Mouse (Mus musculus) embryonic fibroblast, embryonic 13.5 days (primary cell): Measurements from ENCODE around the gene Pes1. TPM values are rescaled to one million over a fixed set of nuclear protein-coding genes. Genes with fewer than 3 reads are reported as not detected.
"Not testable (repeated sequence)": the region's sequence is repeated elsewhere in the genome, so short reads cannot be mapped to it uniquely, and the experiment has no call there.

ENCODE experiments used
- H3K27ac ChIP-seq: 2 replicates; pipeline ENCODE4 v1.5.1; 2012; ENCODE audit warnings: low read length, control low read depth, inconsistent platforms; ENCODE audit not compliant: insufficient read depth
- H3K4me1 ChIP-seq: 2 replicates; pipeline ENCODE4 v1.6.1; 2011; ENCODE audit warnings: low read length; ENCODE audit not compliant: control insufficient read depth, insufficient read depth
- H3K4me3 ChIP-seq: 2 replicates; pipeline ENCODE4 v1.5.1; 2011; ENCODE audit warnings: mild to moderate bottlenecking, control low read depth, low read length; ENCODE audit not compliant: insufficient read depth
- CTCF ChIP-seq: IDR thresholded peaks from 2 replicates; pipeline ENCODE4 v1.5.1; 2011; ENCODE audit warnings: mild to moderate bottlenecking, control low read depth, low read length, moderate library complexity, borderline replicate concordance; ENCODE audit not compliant: insufficient read depth
- POLR2A ChIP-seq: IDR thresholded peaks from 2 replicates; pipeline ENCODE4 v1.6.1; 2011; ENCODE audit warnings: low read depth, mild to moderate bottlenecking, control low read depth, low read length, moderate library complexity
- polyA plus RNA-seq: library from polyadenylated mRNA; stranded (reverse); fragments of >200 nt; gene quantifications from 2 replicates; pipeline ENCODE4 v1.2.4, GENCODE M21; 2011; ENCODE audit warnings: low read depth; ENCODE audit not compliant: missing spikeins, insufficient read length

Gene Pes1
- polyA plus RNA-seq, 1 experiment, result 146 TPM

DNA sequence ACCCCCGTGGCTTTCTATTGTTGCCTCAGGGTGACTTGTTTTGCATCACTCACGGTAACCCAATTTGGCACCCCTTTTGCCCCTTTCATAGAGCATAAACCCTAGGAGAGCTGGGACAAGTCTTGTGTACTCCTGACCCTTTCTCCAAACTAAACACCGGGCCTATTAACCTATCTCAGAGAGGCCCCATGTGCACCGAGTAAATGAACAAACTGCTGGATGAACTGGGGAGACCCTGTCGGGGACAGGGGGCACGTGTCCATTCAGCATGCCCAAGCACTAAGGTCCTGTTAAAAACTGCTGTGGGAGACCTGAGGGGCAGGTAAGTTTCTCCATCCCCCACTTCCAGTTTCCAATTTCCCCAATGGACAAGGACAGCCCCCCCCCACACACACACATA is 32.8 kb upstream of the Pes1 start:
- Histone ChIP-seq H3K4me3 (peak overlapping the region; percentile 46), H3K27ac (no peak overlapping the region), H3K4me1 (peaks cover 2% of the 10 kb centered on the region; the same call in 1 of the 2 replicates)
- no peak for TF ChIP-seq CTCF
- no peak for TF ChIP-seq POLR2A

DNA sequence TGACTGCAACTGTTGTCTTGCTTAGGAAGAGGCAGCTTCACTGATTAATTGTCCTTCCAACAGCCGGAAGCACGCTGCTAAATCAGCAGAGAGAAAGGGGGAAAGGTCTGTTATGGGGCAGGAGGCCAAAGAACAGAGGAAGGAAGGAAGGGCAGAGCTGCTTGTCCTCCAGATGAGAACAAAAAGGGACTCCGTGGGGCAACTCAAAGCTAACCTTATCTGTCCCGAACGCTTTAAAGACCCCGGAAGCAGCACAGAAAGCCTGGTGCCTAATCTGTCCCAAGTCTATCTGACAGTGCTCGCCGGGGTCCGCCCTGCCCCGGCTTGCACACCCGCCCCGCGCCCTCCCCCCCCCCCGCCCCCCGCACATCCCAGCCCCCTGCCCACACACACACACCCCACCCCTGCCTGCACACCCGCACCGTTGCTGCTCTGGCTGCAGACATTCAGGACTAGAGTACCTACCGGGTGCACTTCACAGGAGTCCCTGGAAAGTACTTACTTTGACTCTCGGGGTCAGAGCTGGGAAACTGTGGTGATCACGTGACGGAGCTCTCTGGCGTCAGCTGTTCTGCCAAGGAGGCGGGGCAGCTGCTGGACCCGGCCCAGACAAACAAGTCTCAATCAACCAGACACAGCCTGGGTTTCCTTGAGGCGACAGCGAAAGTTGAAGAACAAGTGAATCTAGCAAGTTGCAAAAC is 32.1 kb upstream of the Pes1 start, which contains the start of gene Tcn2:
Gene Tcn2 (minus strand): TSS at position 649 of the 701 bp plus-strand sequence.
- Histone ChIP-seq H3K27ac (no peak within 1 kb of the TSS), H3K4me3 (peak within 1 kb of the TSS; percentile 46), H3K4me1 (peaks cover 2% of the 10 kb centered on the region; the same call in 1 of the 2 replicates)
- TF ChIP-seq POLR2A (peak; percentile 51; the same call in 1 of the 2 replicates), CTCF (no peak)

DNA sequence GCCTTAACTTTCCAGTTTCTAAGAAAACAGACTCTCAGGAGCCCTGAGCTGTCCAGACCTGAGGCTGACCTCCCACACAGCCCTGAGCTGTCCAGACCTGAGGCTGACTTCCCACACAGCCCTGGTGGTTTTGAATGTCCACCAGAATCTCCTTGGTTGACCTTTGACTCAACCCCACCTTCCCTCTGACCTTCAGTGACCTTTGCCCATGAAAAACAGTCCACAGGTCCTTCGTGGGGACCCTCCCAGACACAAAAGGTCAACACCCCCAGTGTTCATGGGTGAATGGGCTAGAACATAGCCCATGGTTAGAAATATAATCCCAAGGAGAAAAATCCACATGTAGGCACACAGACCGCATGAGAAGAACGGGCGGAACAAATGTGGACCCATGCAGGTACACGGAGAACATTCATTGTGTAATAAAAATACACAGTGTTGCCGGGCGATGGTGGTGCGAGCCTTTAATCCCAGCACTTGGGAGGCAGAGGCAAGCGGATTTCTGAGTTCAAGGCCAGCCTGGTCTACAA is 30.0 kb upstream of the Pes1 start:
- TF ChIP-seq POLR2A (no peak), CTCF (no peak)
- H3K27ac ChIP-seq, result no peak overlapping the region
- no peak overlapping the region for H3K4me3 ChIP-seq
- H3K4me1 ChIP-seq, result peaks cover 2% of the 10 kb centered on the region; the same call in 1 of the 2 replicates

DNA sequence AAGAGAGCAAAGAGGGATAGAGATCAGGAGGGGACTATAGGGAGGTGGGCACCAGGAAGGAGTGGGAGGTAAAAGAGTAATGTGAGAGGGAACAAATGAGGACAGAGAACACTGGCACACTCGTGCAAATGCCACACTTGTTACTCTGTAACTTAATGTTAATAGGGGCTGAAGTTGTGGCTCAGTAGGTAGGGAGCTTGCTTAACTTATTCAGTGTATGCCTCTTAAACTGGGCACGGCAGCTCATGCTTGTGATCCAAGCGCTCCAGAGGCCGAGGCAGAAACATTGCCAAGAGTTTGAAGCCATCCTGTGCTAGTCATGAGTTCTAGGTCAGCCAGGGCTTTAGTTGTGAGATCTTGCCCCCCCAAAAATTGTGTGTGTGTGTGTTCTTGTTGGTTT is 28.6 kb upstream of the Pes1 start:
- no peak overlapping the region for H3K4me3 ChIP-seq
- H3K27ac ChIP-seq, result no peak overlapping the region
- TF ChIP-seq CTCF (no peak), POLR2A (no peak)

DNA sequence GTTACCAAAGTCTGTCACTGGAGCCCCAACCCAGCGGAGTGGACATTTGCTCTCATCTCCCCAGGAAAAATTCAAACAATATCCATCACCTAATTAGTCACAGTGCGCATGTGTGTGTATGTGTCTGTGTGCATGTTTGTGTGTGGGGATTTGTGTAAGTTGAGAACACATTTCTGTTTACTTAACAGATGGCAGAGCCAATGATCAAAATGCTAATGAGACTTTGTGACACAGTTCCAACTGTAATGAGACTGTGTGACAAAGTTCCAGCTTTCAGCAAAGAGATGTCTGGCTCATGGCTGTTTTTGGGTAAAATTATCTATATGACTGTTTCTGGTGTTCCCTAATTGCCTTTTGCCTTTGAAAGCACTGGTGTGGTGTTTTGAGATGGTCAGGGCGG is 27.5 kb upstream of the Pes1 start:
- Histone ChIP-seq H3K4me3 (no peak overlapping the region), H3K4me1 (peaks cover 1% of the 10 kb centered on the region; the same call in 1 of the 2 replicates)
- TF ChIP-seq POLR2A (no peak), CTCF (no peak)

More for the DNA sequence above, 28.6 kb upstream of the Pes1 start:
- peaks cover 2% of the 10 kb centered on the region; the same call in 1 of the 2 replicates for H3K4me1 ChIP-seq

DNA sequence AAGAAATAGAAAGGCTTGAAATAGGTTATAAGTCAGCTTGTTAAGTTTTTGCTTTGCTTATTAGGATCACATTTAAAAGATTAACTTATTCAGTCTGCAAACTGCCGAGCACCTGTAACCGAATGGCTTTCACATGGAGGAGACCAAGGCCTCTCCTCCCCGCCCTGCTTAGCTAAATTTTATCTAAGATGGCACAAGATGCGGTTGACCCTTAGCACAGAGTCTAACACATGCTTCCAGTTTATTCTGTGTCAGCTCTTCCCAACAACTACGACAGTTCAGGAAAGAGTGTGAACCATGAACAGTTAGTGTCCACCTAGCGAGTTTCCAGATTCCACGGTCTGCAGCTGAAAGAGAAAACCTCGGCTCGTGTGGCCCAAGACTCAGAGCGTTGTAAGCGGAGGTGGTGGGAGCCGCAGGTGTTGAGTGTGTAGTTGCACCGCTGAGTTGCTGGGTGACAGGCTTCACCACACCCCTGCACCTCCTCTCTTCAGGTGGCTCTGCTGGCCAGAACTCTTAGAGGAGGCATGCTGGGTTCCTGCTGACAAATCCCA is 26.4 kb upstream of the Pes1 start:
- TF ChIP-seq POLR2A, result no peak
- TF ChIP-seq CTCF, result no peak

More for the DNA sequence above, 27.5 kb upstream of the Pes1 start:
- H3K27ac ChIP-seq, result no peak overlapping the region

DNA sequence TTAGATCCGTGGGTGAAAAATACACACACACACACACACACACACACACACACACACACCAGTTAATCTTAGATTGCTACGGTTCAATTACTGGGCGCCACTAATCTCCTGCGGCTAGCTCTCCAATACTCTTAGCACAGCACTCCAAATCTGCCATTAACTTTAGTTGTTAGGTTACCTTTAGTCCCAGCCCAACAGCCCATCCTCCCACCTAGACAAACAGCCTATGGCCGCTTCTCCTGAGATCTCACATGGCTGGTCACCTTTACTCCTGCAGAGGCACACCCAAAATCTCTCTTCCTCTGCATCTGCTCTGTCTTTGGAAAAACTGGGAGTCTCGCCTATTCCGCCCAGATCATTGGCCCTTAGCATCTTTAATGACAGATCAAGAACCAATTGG is 22.4 kb upstream of the Pes1 start:
- Histone ChIP-seq H3K27ac (no peak overlapping the region), H3K4me3 (no peak overlapping the region)
- no peak for TF ChIP-seq CTCF
- TF ChIP-seq POLR2A, result no peak

More for the DNA sequence above, 26.4 kb upstream of the Pes1 start:
- no peak overlapping the region for H3K4me3 ChIP-seq
- no peaks in the 10 kb centered on the region for H3K4me1 ChIP-seq
- no peak overlapping the region for H3K27ac ChIP-seq

DNA sequence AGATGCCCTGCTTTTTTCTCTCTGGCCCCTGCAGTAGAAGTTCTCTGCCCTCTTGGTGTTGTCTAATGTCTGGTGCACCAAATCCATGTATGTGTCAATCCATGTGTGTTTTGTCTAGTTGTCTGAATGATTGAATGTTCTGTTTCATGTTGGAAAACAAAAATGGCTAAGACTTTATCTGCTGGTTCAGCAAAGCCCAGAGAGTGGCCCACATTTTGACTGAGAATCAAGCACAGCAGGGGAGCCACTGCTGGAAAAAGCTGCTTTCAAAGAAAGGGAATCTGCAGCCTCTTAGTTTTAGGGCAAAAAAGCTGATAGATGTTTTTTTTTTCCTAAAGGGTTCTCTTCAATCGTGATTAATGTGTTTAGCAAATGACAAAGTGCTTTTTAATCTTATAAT is 17.4 kb upstream of the Pes1 start:
- no peak for TF ChIP-seq POLR2A
- no peak for TF ChIP-seq CTCF
- H3K4me3 ChIP-seq, result no peak overlapping the region
- no peak overlapping the region for H3K27ac ChIP-seq
- no peaks in the 10 kb centered on the region for H3K4me1 ChIP-seq

More for the DNA sequence above, 22.4 kb upstream of the Pes1 start:
- no peaks in the 10 kb centered on the region for H3K4me1 ChIP-seq

DNA sequence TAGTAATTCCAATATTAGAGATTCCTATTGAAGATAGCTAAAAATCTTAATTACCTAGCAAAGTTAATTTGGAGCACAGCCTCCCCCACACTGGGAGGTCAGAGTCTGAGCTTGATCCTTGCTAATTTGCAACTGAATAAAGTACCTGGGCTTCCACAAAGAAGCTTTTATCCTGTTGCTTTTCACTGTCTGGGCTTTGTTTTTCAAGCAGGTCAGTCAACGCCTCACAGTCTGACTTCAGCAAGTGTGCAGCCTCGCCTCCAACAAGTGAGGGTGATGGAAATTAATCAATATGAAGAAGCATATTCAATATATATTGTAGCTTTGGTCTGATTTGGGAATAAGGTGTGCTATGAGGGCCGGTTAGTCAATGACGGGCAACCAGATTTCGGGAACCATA is 8.9 kb upstream of the Pes1 start:
- not testable (repeated sequence) for H3K27ac ChIP-seq, H3K4me3 ChIP-seq, H3K4me1 ChIP-seq

DNA sequence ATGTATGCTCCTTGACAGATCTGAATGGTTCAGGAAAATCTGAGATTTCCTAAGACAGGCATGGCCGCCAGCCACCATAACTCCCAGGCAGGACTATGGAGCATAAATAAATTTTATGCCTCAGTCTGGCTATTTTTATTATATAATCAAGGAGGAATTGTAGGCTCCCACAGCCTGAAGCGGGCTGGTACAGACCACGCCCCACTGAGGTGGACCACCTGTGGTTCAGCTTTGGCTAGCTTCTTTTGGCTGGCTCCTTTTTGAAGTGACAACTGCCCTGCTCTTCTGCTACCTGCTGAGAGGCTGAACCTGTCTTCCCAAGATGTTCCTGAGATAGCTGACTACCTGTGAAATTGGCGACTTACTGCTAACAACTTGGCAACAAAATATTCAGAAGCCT is 8.4 kb upstream of the Pes1 start:
- not testable (repeated sequence) for H3K4me1 ChIP-seq, H3K27ac ChIP-seq, H3K4me3 ChIP-seq
